Mouse (Mus musculus) right cerebral cortex, postnatal 4 days (tissue): Measurements from ENCODE around the gene Copz1.
A peak's percentile ranks its signal among the peaks of the same experiment; 100 is the strongest.

Source experiments
- DNase-seq: peaks from one replicate; pipeline ENCODE4 v3.0.0-alpha.2; 2022

The Copz1 gene

GRCm38 (mm10) chr15:103341547-103341946 is 69.0 kb downstream of the Copz1 start:
- DNase-seq, result no peak

DNA sequence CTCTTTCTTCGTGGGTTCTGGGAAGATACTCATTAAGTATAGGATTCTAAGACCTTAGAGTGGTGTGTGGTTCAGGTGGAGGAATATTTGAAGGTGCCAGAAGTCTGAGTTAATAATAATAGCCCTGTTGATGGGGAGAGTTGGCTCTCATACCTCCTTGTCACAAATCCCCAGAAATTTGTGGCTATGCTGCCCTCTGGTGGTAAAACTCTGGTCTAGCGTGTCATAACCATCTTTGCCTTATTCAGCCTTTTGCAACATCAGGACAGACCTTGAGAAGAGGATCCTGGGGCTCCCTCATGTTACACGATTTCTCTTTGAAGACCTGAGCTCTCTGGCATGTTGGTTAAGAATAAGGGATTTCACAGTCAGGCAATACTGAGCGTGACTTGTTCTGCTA is 69.9 kb downstream of the Copz1 start:
- DNase-seq, result peak; percentile 68

- DNase-seq, result no peak
Measured at GRCm38 (mm10) chr15:103343008-103343407, 70.5 kb downstream of the Copz1 start.

- no peak for DNase-seq
Measured at GRCm38 (mm10) chr15:103343556-103343955, 71.0 kb downstream of the Copz1 start.

DNA sequence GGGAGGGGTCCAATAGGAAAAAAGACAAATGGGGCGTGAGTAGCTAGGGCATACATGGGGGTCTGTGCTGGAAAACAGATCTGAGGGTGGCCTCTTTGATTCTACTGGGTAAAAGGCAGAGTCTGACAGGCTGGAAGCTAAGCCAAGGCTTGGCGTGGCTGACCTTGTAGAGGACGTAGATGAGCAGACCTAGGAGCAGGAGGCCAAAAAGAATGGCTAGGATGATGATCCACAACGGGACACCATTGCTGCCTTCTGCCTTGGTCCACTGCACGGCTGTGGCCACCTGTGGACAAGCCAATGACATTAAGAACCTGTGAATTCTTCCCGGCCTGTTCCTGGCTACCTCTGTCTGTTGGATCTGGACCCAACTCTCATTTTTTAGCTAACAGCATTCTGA is 73.3 kb downstream of the Copz1 start:
- no peak for DNase-seq

- peak; percentile 64 for DNase-seq
Measured at GRCm38 (mm10) chr15:103347275-103347684, 74.8 kb downstream of the Copz1 start.
